9 mouse cellular contexts compared by ENCODE assay signal in the genomic region with DNA sequence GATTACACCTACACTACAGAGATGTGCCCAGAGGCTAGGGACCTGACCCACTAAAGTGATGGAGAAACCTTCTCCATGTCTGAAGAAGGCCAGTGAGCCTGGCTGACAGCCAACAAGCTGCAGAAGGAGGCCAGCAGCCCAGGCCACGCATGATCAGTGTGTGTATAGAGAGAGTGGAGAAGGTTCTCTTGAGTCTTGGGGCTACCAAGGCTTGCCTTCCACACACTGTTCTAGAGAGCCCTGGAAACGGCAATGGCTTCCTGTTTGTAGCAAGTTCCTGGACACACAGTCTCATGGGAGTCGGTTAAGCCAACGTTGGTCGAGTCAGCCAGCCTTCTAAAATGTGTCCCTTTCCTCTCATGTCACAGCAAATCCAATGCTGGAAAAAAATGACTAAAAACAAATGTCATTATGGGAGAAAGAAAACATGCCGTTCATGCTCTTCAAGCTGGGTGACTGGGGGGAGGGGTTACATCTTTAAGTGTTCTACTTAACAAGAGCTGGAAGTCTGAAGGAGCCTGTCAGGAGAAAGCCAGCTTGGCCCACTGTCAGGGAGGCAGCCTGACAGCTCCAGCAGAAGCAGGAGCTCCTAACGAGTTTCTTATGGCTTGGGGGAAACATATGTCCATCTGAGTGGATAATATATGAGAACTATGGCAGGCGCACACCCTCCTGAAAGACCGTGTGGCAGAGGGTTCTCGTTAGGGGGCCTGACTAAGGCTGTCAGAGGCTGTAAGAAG.
DNase-seq lines count a peak whose midpoint lies in the region; ATAC-seq and TF ChIP-seq lines count a peak whose summit lies in the region.
"Had no signal": no experiment of that assay in that cellular context is flagged by ENCODE, and none has a peak within 500 bp of the region (broad histone marks: within the 10 kb centered on the region; RNA-seq: fewer than 3 reads in every experiment).

No protein-coding gene starts in this region.

- H3K27me3 ChIP-seq in heart, adult 2 months (ENCODE audit: control insufficient read depth, insufficient read depth, low read length): no peaks in the 10 kb centered on the region
- no peaks in the 10 kb centered on the region; the same call in 1 of the 2 replicates for H3K27me3 ChIP-seq in midbrain, embryonic 16.5 days (ENCODE audit: control insufficient read depth, insufficient read depth, low read depth, low read length)

- TF ChIP-seq POLR2A in heart, adult 2 months (IDR thresholded peaks at IDR 0.05; ENCODE audit: insufficient read depth, low read depth, low read length): no peak

- no peak overlapping the region for H3K4me3 ChIP-seq in heart, adult 2 months
- H3K4me3 ChIP-seq in midbrain, embryonic 16.5 days (ENCODE audit: low read depth, low read length): no peak overlapping the region

- TF ChIP-seq EP300 in heart, adult 2 months (IDR thresholded peaks at IDR 0.05; ENCODE audit: insufficient read depth, low read depth, low read length): no peak

- peak overlapping the region; percentile 67 for H3K27ac ChIP-seq in heart, adult 2 months
- H3K27ac ChIP-seq in midbrain, embryonic 16.5 days (ENCODE audit: low read length): no peak overlapping the region

- 44% methylated on average over 10 of the region's 10 CpGs for WGBS in heart, adult 2 months
- 59% methylated on average over 10 of the region's 10 CpGs for WGBS in midbrain, embryonic 16.5 days

- intact Hi-C loops in left cerebral cortex, postnatal 4 days (cut with DNase I): no loop called here
- intact Hi-C loops in heart, adult 2 months (cut with DNase I): no loop called here

- no peak for TF ChIP-seq CTCF in heart, adult 2 months (IDR thresholded peaks at IDR 0.05)

- no peaks in the 10 kb centered on the region for H3K79me2 ChIP-seq in heart, adult 2 months (replicated peaks; ENCODE audit: control insufficient read depth, insufficient read depth, low read length)

- H3K36me3 ChIP-seq in heart, adult 2 months (ENCODE audit: control insufficient read depth, insufficient read depth, low read length): no peaks in the 10 kb centered on the region
- no peaks in the 10 kb centered on the region for H3K36me3 ChIP-seq in midbrain, embryonic 16.5 days (ENCODE audit: control insufficient read depth, insufficient read depth, low read length)

- H3K4me2 ChIP-seq in midbrain, embryonic 16.5 days (ENCODE audit: low read length): no peak overlapping the region

- peak; percentile 31 for DNase-seq in left cerebral cortex, postnatal 4 days
- DNase-seq in left cerebral cortex, adult 11 months (ENCODE audit: low spot score): no peak
- peak; percentile 63 to 68 for DNase-seq in heart, adult 2 months
- DNase-seq in kidney, adult 18-20 months: peak; percentile 31
- DNase-seq in lung, postnatal 25 days (ENCODE audit: low spot score): peak; percentile 24
- no peak for DNase-seq in thymus, postnatal 0 days (ENCODE audit: low spot score)
- DNase-seq in urinary bladder, adult 18-20 months (ENCODE audit: low spot score in 2 of 2): no peak
- DNase-seq: liver, postnatal 0 days had no signal

- H3K4me1 ChIP-seq in heart, adult 2 months (ENCODE audit: control insufficient read depth, insufficient read depth, low read length): peaks cover 8% of the 10 kb centered on the region
- peaks cover 15% of the 10 kb centered on the region; the same call in 1 of the 2 replicates for H3K4me1 ChIP-seq in midbrain, embryonic 16.5 days (ENCODE audit: control insufficient read depth, insufficient read depth, low read length)

- H3K9ac ChIP-seq in heart, adult 2 months (ENCODE audit: low read depth, low read length): no peak overlapping the region
- H3K9ac ChIP-seq in midbrain, embryonic 16.5 days (ENCODE audit: low read depth, low read length): no peak overlapping the region
- H3K9ac ChIP-seq: liver, postnatal 0 days had no signal

- no peak for ATAC-seq in midbrain, embryonic 16.5 days
- ATAC-seq: liver, postnatal 0 days had no signal

- no peaks in the 10 kb centered on the region for H3K9me3 ChIP-seq in midbrain, embryonic 16.5 days (replicated peaks; ENCODE audit: control insufficient read depth, low read length, poor library complexity, severe bottlenecking)

Comparison
In these comparisons a context has a peak if more than half of its experiments do, and no peak if none do; other contexts are left out.
1. DNase-seq: peak in left cerebral cortex, postnatal 4 days (single experiment), heart, adult 2 months (2 of 2), kidney, adult 18-20 months (single experiment) and lung, postnatal 25 days (single experiment); none in left cerebral cortex, adult 11 months (single experiment), thymus, postnatal 0 days (single experiment) and urinary bladder, adult 18-20 months (0 of 2).